Mouse (Mus musculus) ES-Bruce4 (cell line): ENCODE measurements around the gene Zfp229. TPM values are rescaled to one million over a fixed set of nuclear protein-coding genes. Genes with fewer than 3 reads are reported as not detected.
"Not testable (repeated sequence)": the region's sequence is repeated elsewhere in the genome, so short reads cannot be mapped to it uniquely, and the experiment has no call there.

Experiments
- H3K27ac ChIP-seq: 2 replicates; pipeline ENCODE4 v1.5.1; 2012; ENCODE audit warnings: low read length, inconsistent platforms; ENCODE audit not compliant: insufficient read depth
- H3K27me3 ChIP-seq: 2 replicates; pipeline ENCODE4 v1.6.1; 2012; ENCODE audit warnings: mild to moderate bottlenecking, low read length, inconsistent platforms; ENCODE audit not compliant: control insufficient read depth, poor library complexity, insufficient read depth, severe bottlenecking
- H3K36me3 ChIP-seq: 2 replicates; pipeline ENCODE4 v1.6.1; 2012; ENCODE audit warnings: inconsistent platforms, mild to moderate bottlenecking, low read length, moderate library complexity; ENCODE audit not compliant: control insufficient read depth, poor library complexity, insufficient read depth, severe bottlenecking
- H3K4me1 ChIP-seq: one replicate; pipeline ENCODE4 v1.8.1; 2011; ENCODE audit warnings: low read length; ENCODE audit not compliant: control insufficient read depth, insufficient read depth
- H3K4me3 ChIP-seq: 2 replicates; pipeline ENCODE4 v1.5.1; 2011; ENCODE audit warnings: low read depth, mild to moderate bottlenecking, low read length
- H3K9ac ChIP-seq: 2 replicates; pipeline ENCODE4 v1.6.1; 2012; ENCODE audit warnings: low read depth, mild to moderate bottlenecking, inconsistent platforms; ENCODE audit not compliant: poor library complexity, severe bottlenecking
- H3K9me3 ChIP-seq: replicated peaks from 2 replicates; pipeline ENCODE4 v1.6.1; 2012; ENCODE audit warnings: mild to moderate bottlenecking, low read length, inconsistent platforms; ENCODE audit not compliant: control insufficient read depth, poor library complexity, insufficient read depth, severe bottlenecking
- CTCF ChIP-seq: IDR thresholded peaks from one replicate; pipeline ENCODE4 v1.8.1; 2011; ENCODE audit warnings: low read depth, low read length
- EP300 ChIP-seq: IDR thresholded peaks from 2 replicates; pipeline ENCODE4 v1.6.1; 2011; ENCODE audit warnings: low read depth, low read length; ENCODE audit not compliant: insufficient read depth
- POLR2A ChIP-seq: IDR thresholded peaks from one replicate; pipeline ENCODE4 v1.8.1; 2011; ENCODE audit warnings: low read length; ENCODE audit not compliant: insufficient read depth
- polyA plus RNA-seq: library from polyadenylated mRNA; stranded (reverse); fragments of >200 nt; gene quantifications from 2 replicates; pipeline ENCODE4 v1.2.4, GENCODE M21; 2011; ENCODE audit warnings: low read depth; ENCODE audit not compliant: missing spikeins, insufficient read depth, insufficient read length

The Zfp229 gene
- polyA plus RNA-seq, 1 experiment: 12.1 TPM

DNA sequence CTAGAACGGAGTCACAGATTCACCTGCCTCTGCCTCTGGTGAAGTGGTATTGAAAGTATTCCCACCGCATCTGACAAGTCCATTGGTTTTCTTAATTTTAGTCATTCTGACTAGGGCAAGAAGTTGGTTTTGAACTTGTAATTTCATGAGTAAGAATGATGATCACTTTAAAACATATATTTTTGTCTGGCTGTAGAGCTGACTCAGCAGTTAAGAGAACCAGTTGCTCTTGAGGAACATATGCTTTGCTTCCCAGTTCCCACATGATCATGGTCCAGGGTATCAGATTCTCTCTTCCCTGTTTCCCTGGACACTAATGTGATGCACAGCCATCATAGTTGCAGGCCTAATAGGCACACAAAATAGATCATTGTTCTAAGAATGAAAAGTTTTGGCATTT is 39.7 kb downstream of the Zfp229 start:
- Histone ChIP-seq H3K4me3 (no peak overlapping the region), H3K9me3 (no peaks in the 10 kb centered on the region), H3K27ac (no peak overlapping the region), H3K4me1 (no peaks in the 10 kb centered on the region), H3K36me3 (no peaks in the 10 kb centered on the region), H3K9ac (no peak overlapping the region), H3K27me3 (no peaks in the 10 kb centered on the region)
- no peak for TF ChIP-seq CTCF
- TF ChIP-seq POLR2A: no peak
- no peak for TF ChIP-seq EP300

GRCm38 (mm10) chr17:21792256-21792655 is 61.7 kb downstream of the Zfp229 start:
- no peak overlapping the region for H3K9ac ChIP-seq
- no peaks in the 10 kb centered on the region for H3K9me3 ChIP-seq
- TF ChIP-seq EP300 (no peak), POLR2A (no peak), CTCF (no peak)
- H3K36me3 ChIP-seq: no peaks in the 10 kb centered on the region
- no peak overlapping the region for H3K27ac ChIP-seq
- no peak overlapping the region for H3K4me3 ChIP-seq
- H3K27me3 ChIP-seq: no peaks in the 10 kb centered on the region
- no peaks in the 10 kb centered on the region for H3K4me1 ChIP-seq

- H3K4me3 ChIP-seq, H3K36me3 ChIP-seq, H3K27ac ChIP-seq, H3K27me3 ChIP-seq, H3K4me1 ChIP-seq, H3K9me3 ChIP-seq, H3K9ac ChIP-seq: not testable (repeated sequence)
Measured at GRCm38 (mm10) chr17:21801373-21801772, 70.8 kb downstream of the Zfp229 start.

Other genes starting within 250 kb of the Zfp229 start
- gene Zfp53, start 241.8 kb upstream of the Zfp229 start, polyA plus RNA-seq: 9.5 and 9.7 TPM in 2 replicates
- 6.6 and 10.5 TPM in 2 replicates for gene Zfp52, start 195.3 kb upstream of the Zfp229 start, polyA plus RNA-seq
- 12.0 and 13.2 TPM in 2 replicates for gene Zfp948, start 163.8 kb upstream of the Zfp229 start, polyA plus RNA-seq
- gene Zfp983, start 80.2 kb upstream of the Zfp229 start, polyA plus RNA-seq: 1.9 and 2.1 TPM in 2 replicates
- gene Gm10226, start 38.9 kb upstream of the Zfp229 start, polyA plus RNA-seq: 6.1 and 15.7 TPM in 2 replicates
- 13.5 and 14.4 TPM in 2 replicates for gene Zfp760, start 23.1 kb upstream of the Zfp229 start, polyA plus RNA-seq
- gene Zfp820, start 115.0 kb downstream of the Zfp229 start, polyA plus RNA-seq: 9.0 and 10.3 TPM in 2 replicates
- gene Zfp995, start 179.1 kb downstream of the Zfp229 start, polyA plus RNA-seq: 21.1 and 22.2 TPM in 2 replicates
- gene Zfp942, start 231.7 kb downstream of the Zfp229 start, polyA plus RNA-seq: 22.0 and 22.2 TPM in 2 replicates
- gene Zfp943, start 231.8 kb downstream of the Zfp229 start, polyA plus RNA-seq: 11.1 and 11.6 TPM in 2 replicates